9 mouse cellular contexts compared by ENCODE assay signal in genomic region chr6:97740107-97740850, GRCm38 (mm10).
A peak's percentile ranks its signal among the peaks of the same experiment; 100 is the strongest.
DNase-seq lines count a peak whose midpoint lies in the region; ATAC-seq and TF ChIP-seq lines count a peak whose summit lies in the region.
"Had no signal": no experiment of that assay in that cellular context is flagged by ENCODE, and none has a peak within 500 bp of the region (broad histone marks: within the 10 kb centered on the region; RNA-seq: fewer than 3 reads in every experiment).

No protein-coding gene starts in this region.

- H3K4me2 ChIP-seq in kidney, embryonic 15.5 days: peak overlapping the region; percentile 38
- H3K4me2 ChIP-seq: stomach, embryonic 15.5 days had no signal

- no peaks in the 10 kb centered on the region for H3K9me3 ChIP-seq in kidney, embryonic 15.5 days (replicated peaks)
- H3K9me3 ChIP-seq: stomach, embryonic 15.5 days had no signal

- peak; percentile 39 for DNase-seq in CD4-positive, CD25-positive, alpha-beta regulatory T cell, adult 2 months (ENCODE audit: low read depth, low spot score)
- peak; percentile 71 for DNase-seq in 3T3-L1 (ENCODE audit: low read depth, low spot score)
- DNase-seq in cerebellum, adult 2 months: peak; percentile 26 to 33
- peak; percentile 16 to 40 for DNase-seq in frontal cortex, postnatal 36 days (ENCODE audit: low spot score in 2 of 2)
- peak; percentile 13 for DNase-seq in liver, adult 2 months (ENCODE audit: extremely low read depth, low read depth, low spot score)
- peak; percentile 37 for DNase-seq in retina, adult 2 months (ENCODE audit: low read depth, low spot score)

- TF ChIP-seq POLR2A in cerebellum, adult 2 months (IDR thresholded peaks at IDR 0.05; ENCODE audit: borderline replicate concordance, insufficient read depth, low read length): no peak
- no peak for TF ChIP-seq POLR2A in liver, adult 2 months (IDR thresholded peaks at IDR 0.05; ENCODE audit: extremely low read depth, insufficient read depth, low read length)

- H3K27me3 ChIP-seq in cerebellum, adult 2 months (ENCODE audit: control insufficient read depth, insufficient read depth, low read length): no peaks in the 10 kb centered on the region
- peaks cover 7% of the 10 kb centered on the region; the same call in 1 of the 2 replicates for H3K27me3 ChIP-seq in kidney, embryonic 15.5 days
- no peaks in the 10 kb centered on the region for H3K27me3 ChIP-seq in liver, adult 2 months (ENCODE audit: control insufficient read depth, insufficient read depth, low read length)
- H3K27me3 ChIP-seq: stomach, embryonic 15.5 days had no signal

- no peaks in the 10 kb centered on the region for H3K79me2 ChIP-seq in liver, adult 2 months (ENCODE audit: control insufficient read depth, insufficient read depth, low read length)

- no peak for ATAC-seq in CD4-positive, CD25-positive, alpha-beta regulatory T cell, adult 4 months
- ATAC-seq in kidney, embryonic 15.5 days (replicated peaks; ENCODE audit: low FRiP score): 0 out of 2 replicates have a peak, but pooled peaks have one; percentile 33

- H3K9ac ChIP-seq in kidney, embryonic 15.5 days: no peak overlapping the region
- H3K9ac ChIP-seq in liver, adult 2 months (ENCODE audit: low read depth, low read length): no peak overlapping the region
- H3K9ac ChIP-seq: stomach, embryonic 15.5 days had no signal

- no peaks in the 10 kb centered on the region for H3K4me1 ChIP-seq in cerebellum, adult 2 months (ENCODE audit: control insufficient read depth, insufficient read depth, low read length)
- H3K4me1 ChIP-seq in kidney, embryonic 15.5 days: peaks cover 9% of the 10 kb centered on the region
- no peaks in the 10 kb centered on the region for H3K4me1 ChIP-seq in liver, adult 2 months (ENCODE audit: control insufficient read depth, insufficient read depth, low read length)
- H3K4me1 ChIP-seq: stomach, embryonic 15.5 days had no signal

- H3K36me3 ChIP-seq in kidney, embryonic 15.5 days: no peaks in the 10 kb centered on the region
- no peaks in the 10 kb centered on the region for H3K36me3 ChIP-seq in liver, adult 2 months (ENCODE audit: control insufficient read depth, insufficient read depth, low read length)
- H3K36me3 ChIP-seq: stomach, embryonic 15.5 days had no signal

- no peak overlapping the region for H3K27ac ChIP-seq in cerebellum, adult 2 months (ENCODE audit: insufficient read depth, low read length)
- H3K27ac ChIP-seq in kidney, embryonic 15.5 days: no peak overlapping the region
- no peak overlapping the region for H3K27ac ChIP-seq in liver, adult 2 months (replicated peaks; ENCODE audit: insufficient read depth, low read depth, low read length)
- H3K27ac ChIP-seq: stomach, embryonic 15.5 days had no signal

- no peak overlapping the region for H3K4me3 ChIP-seq in cerebellum, adult 2 months (replicated peaks; ENCODE audit: insufficient read depth, low read depth, low read length)
- no peak overlapping the region for H3K4me3 ChIP-seq in kidney, embryonic 15.5 days (replicated peaks)
- H3K4me3 ChIP-seq in liver, adult 2 months (ENCODE audit: insufficient read depth, low read depth, low read length): no peak overlapping the region
- H3K4me3 ChIP-seq: stomach, embryonic 15.5 days had no signal

- TF ChIP-seq CTCF in cerebellum, adult 2 months (IDR thresholded peaks at IDR 0.05; ENCODE audit: borderline replicate concordance, insufficient read depth, low read depth, low read length): no peak; the same call in 1 of the 2 replicates
- no peak for TF ChIP-seq CTCF in liver, adult 2 months (IDR thresholded peaks at IDR 0.05; ENCODE audit: low read depth, low read length)

- 6% methylated on average over 13 of the region's 13 CpGs for WGBS in cerebellum, adult 2 months
- 13% methylated on average over 13 of the region's 13 CpGs for WGBS in kidney, embryonic 15.5 days
- WGBS in liver, adult 2 months: 27% methylated on average over 13 of the region's 13 CpGs

Comparison
In these comparisons a context has a peak if more than half of its experiments do, and no peak if none do; other contexts are left out.
1. DNase-seq: peak in every context shown above with its lines; median percentile 71 in 3T3-L1; 39 in CD4-positive, CD25-positive, alpha-beta regulatory T cell, adult 2 months; 37 in retina, adult 2 months; 30 in cerebellum, adult 2 months; 28 in frontal cortex, postnatal 36 days; 13 in liver, adult 2 months.